Mouse (Mus musculus): ENCODE results near the gene Atg9a.

Gene Atg9a

GRCm38 (mm10) chr1:75215785-75216184 lies 23.8 kb upstream of the Atg9a start:
- no peak for DNase-seq (ENCODE audit: inconsistent ontology term)

GRCm38 (mm10) chr1:75214886-75215285 lies 22.9 kb upstream of the Atg9a start:
- no peak for DNase-seq (ENCODE audit: inconsistent ontology term)

- no peak for DNase-seq (ENCODE audit: inconsistent ontology term)
These were observed 22.4 kb upstream of the Atg9a start for GRCm38 (mm10) chr1:75214442-75214841.

GRCm38 (mm10) chr1:75213096-75213495 lies 21.1 kb upstream of the Atg9a start:
- no peak for DNase-seq (ENCODE audit: inconsistent ontology term)

- DNase-seq (ENCODE audit: inconsistent ontology term): no peak
These were observed 20.5 kb upstream of the Atg9a start for GRCm38 (mm10) chr1:75212542-75212941.

- no peak for DNase-seq (ENCODE audit: inconsistent ontology term)
These were observed 19.2 kb upstream of the Atg9a start for GRCm38 (mm10) chr1:75211141-75211708.

GRCm38 (mm10) chr1:75210136-75211087 lies 18.4 kb upstream of the Atg9a start, which contains the start of the genes Glb1l and Stk16:
Gene Glb1l (minus strand): TSS chr1:75210813.
Gene Stk16 (plus strand): TSS chr1:75210838.
- peak; percentile 92 for DNase-seq (ENCODE audit: inconsistent ontology term)

GRCm38 (mm10) chr1:75208967-75209678 lies 17.1 kb upstream of the Atg9a start:
- peak; percentile 48 for DNase-seq (ENCODE audit: inconsistent ontology term)

- no peak for DNase-seq (ENCODE audit: inconsistent ontology term)
These were observed 9.2 kb upstream of the Atg9a start for GRCm38 (mm10) chr1:75201236-75201635.

GRCm38 (mm10) chr1:75192452-75192851 lies 456 bp upstream of the Atg9a start:
- no peak for DNase-seq (ENCODE audit: inconsistent ontology term)

- DNase-seq (ENCODE audit: inconsistent ontology term): no peak
These were observed 756 bp downstream of the Atg9a start for GRCm38 (mm10) chr1:75191258-75191621.

GRCm38 (mm10) chr1:75190577-75190976 lies 1.4 kb downstream of the Atg9a start:
- no peak for DNase-seq (ENCODE audit: inconsistent ontology term)

GRCm38 (mm10) chr1:75187914-75188483 lies 4.0 kb downstream of the Atg9a start:
- DNase-seq (ENCODE audit: inconsistent ontology term): no peak

GRCm38 (mm10) chr1:75187126-75187525 lies 4.9 kb downstream of the Atg9a start:
- DNase-seq (ENCODE audit: inconsistent ontology term): no peak

GRCm38 (mm10) chr1:75185495-75185894 lies 6.5 kb downstream of the Atg9a start:
- DNase-seq (ENCODE audit: inconsistent ontology term): no peak

GRCm38 (mm10) chr1:75182160-75182559 lies 9.8 kb downstream of the Atg9a start:
- no peak for DNase-seq (ENCODE audit: inconsistent ontology term)

- no peak for DNase-seq (ENCODE audit: inconsistent ontology term)
These were observed 10.6 kb downstream of the Atg9a start for GRCm38 (mm10) chr1:75181377-75181870.

- DNase-seq (ENCODE audit: inconsistent ontology term): no peak
These were observed 11.3 kb downstream of the Atg9a start for GRCm38 (mm10) chr1:75180741-75181140.

- peak; percentile 89 for DNase-seq (ENCODE audit: inconsistent ontology term)
These were observed 11.8 kb downstream of the Atg9a start, which contains the start of gene Abcb6 for GRCm38 (mm10) chr1:75180105-75180590. Gene Abcb6 (minus strand): TSS chr1:75180392.

GRCm38 (mm10) chr1:75179334-75180104 lies 12.5 kb downstream of the Atg9a start:
- DNase-seq (ENCODE audit: inconsistent ontology term): peak; percentile 85

Data from Muller cell, postnatal 12 days (primary cell).